Comparison of ENCODE assay signal across 8 mouse cellular contexts in genomic region chr5:144254811-144255631, GRCm38 (mm10). TPM values are rescaled to one million over a fixed set of nuclear protein-coding genes. Genes with fewer than 3 reads are reported as not detected.
DNase-seq lines count a peak whose midpoint lies in the region; ATAC-seq and TF ChIP-seq lines count a peak whose summit lies in the region.

No protein-coding gene starts in this region.

- in situ Hi-C loops in CH12.LX (cut with MboI; ENCODE audit: low pct_ligation_motif_present, low pct_unique_long_range_greater_than_20kb, low sequenced_read_pairs), result no loop called here

- peak; percentile 72 for ATAC-seq in heart, embryonic 14.5 days (ENCODE audit: insufficient number of reproducible peaks, insufficient read depth, low FRiP score, low read depth)
- peak; percentile 85 for ATAC-seq in liver, embryonic 13.5 days (ENCODE audit: low read depth)
- peak; percentile 83 for ATAC-seq in stomach, embryonic 14.5 days (ENCODE audit: insufficient number of reproducible peaks, insufficient read depth, low FRiP score, low read depth)

- peak; percentile 40; the same call in 1 of the 2 replicates for TF ChIP-seq POLR2A in CH12.LX (IDR thresholded peaks at IDR 0.05; ENCODE audit: low read depth, low read length)

- H3K4me2 ChIP-seq in CH12.LX (ENCODE audit: insufficient read depth, low read depth, poor library complexity, severe bottlenecking), result peak overlapping the region; percentile 89
- H3K4me2 ChIP-seq in heart, embryonic 14.5 days (ENCODE audit: low read length), result peak overlapping the region; percentile 75
- peak overlapping the region; percentile 98 for H3K4me2 ChIP-seq in liver, embryonic 13.5 days
- peak overlapping the region; percentile 84 for H3K4me2 ChIP-seq in stomach, embryonic 14.5 days (replicated peaks; ENCODE audit: low read depth, low read length)

- no peak overlapping the region for H3K27ac ChIP-seq in CH12.LX (ENCODE audit: insufficient read depth, low read depth)
- H3K27ac ChIP-seq in heart, embryonic 14.5 days (replicated peaks in 1 of 2; ENCODE audit: control insufficient read depth in 1 of 2, insufficient read depth in 1 of 2, low read depth in 2 of 2, low read length in 2 of 2), result peak overlapping the region; percentile 82 to 97
- H3K27ac ChIP-seq in liver, embryonic 13.5 days, result peak overlapping the region; percentile 78
- H3K27ac ChIP-seq in stomach, embryonic 14.5 days (ENCODE audit: low read length), result peak overlapping the region; percentile 95

- no peaks in the 10 kb centered on the region for H3K79me2 ChIP-seq in CH12.LX (replicated peaks; ENCODE audit: control insufficient read depth, extremely low read depth, insufficient read depth, poor library complexity, severe bottlenecking)

- under 1% methylated on average over 77 of the region's 84 CpGs for WGBS in heart, embryonic 14.5 days
- under 1% methylated on average over 81 of the region's 84 CpGs for WGBS in liver, embryonic 13.5 days (ENCODE audit: insufficient replicate concordance)
- under 1% methylated on average over 54 of the region's 84 CpGs for WGBS in stomach, embryonic 14.5 days

- H3K9me3 ChIP-seq in CH12.LX (replicated peaks; ENCODE audit: low read length), result peaks cover 7% of the 10 kb centered on the region
- H3K9me3 ChIP-seq in heart, embryonic 14.5 days (ENCODE audit: control insufficient read depth, low read length), result no peaks in the 10 kb centered on the region
- peaks cover 3% of the 10 kb centered on the region; the same call in 1 of the 2 replicates for H3K9me3 ChIP-seq in liver, embryonic 13.5 days (replicated peaks)
- no peaks in the 10 kb centered on the region for H3K9me3 ChIP-seq in stomach, embryonic 14.5 days (ENCODE audit: control insufficient read depth, low read depth, low read length)

- dilution Hi-C loops in CH12.LX (cut with MboI; ENCODE audit: extremely low pct_ligation_motif_present, extremely low pct_unique_long_range_greater_than_20kb, low sequenced_read_pairs), result no loop called here

- peak overlapping the region; percentile 41 to 91 (median 76) for H3K4me3 ChIP-seq in CH12.LX (replicated peaks in 1 of 3; ENCODE audit: low read depth in 2 of 3, low read length in 2 of 3, poor library complexity in 1 of 3)
- peak overlapping the region; percentile 85 to 99 for H3K4me3 ChIP-seq in heart, embryonic 14.5 days (ENCODE audit: control insufficient read depth in 1 of 2, insufficient read depth in 1 of 2, low read depth in 1 of 2, low read length in 2 of 2)
- H3K4me3 ChIP-seq in liver, embryonic 13.5 days (replicated peaks), result peak overlapping the region; percentile 87
- peak overlapping the region; percentile 97 for H3K4me3 ChIP-seq in stomach, embryonic 14.5 days (ENCODE audit: low read depth, low read length)

- peak overlapping the region; percentile 99 for H3K9ac ChIP-seq in CH12.LX (ENCODE audit: insufficient read depth, low read depth)
- peak overlapping the region; percentile 99 for H3K9ac ChIP-seq in heart, embryonic 14.5 days (ENCODE audit: low read length)
- peak overlapping the region; percentile 94 for H3K9ac ChIP-seq in liver, embryonic 13.5 days
- peak overlapping the region; percentile 95 for H3K9ac ChIP-seq in stomach, embryonic 14.5 days (replicated peaks; ENCODE audit: low read depth, low read length)

- no peak for TF ChIP-seq RAD21 in CH12.LX (IDR thresholded peaks at IDR 0.05; ENCODE audit: low read depth, low read length)

- no peak for TF ChIP-seq CTCF in CH12.LX (conservative IDR thresholded peaks at IDR 0.05 in 1 of 2, IDR thresholded peaks at IDR 0.05 in 1 of 2; ENCODE audit: low read depth in 2 of 2, low read length in 2 of 2)

- peaks cover 0 to 33% of the 10 kb centered on the region in 2 experiments for H3K36me3 ChIP-seq in CH12.LX (replicated peaks in 1 of 2; ENCODE audit: control insufficient read depth in 1 of 2, insufficient read depth in 1 of 2, low read length in 1 of 2)
- peaks cover 24% of the 10 kb centered on the region; the same call in 1 of the 2 replicates for H3K36me3 ChIP-seq in heart, embryonic 14.5 days (ENCODE audit: control insufficient read depth, insufficient read depth, low read length)
- H3K36me3 ChIP-seq in liver, embryonic 13.5 days, result no peaks in the 10 kb centered on the region
- H3K36me3 ChIP-seq in stomach, embryonic 14.5 days (ENCODE audit: control insufficient read depth, insufficient read depth, low read length), result peaks cover 3% of the 10 kb centered on the region; the same call in 1 of the 2 replicates

- no peaks in the 10 kb centered on the region for H3K27me3 ChIP-seq in CH12.LX (replicated peaks)
- no peaks in the 10 kb centered on the region for H3K27me3 ChIP-seq in heart, embryonic 14.5 days (ENCODE audit: control insufficient read depth, insufficient read depth, low read length)
- H3K27me3 ChIP-seq in liver, embryonic 13.5 days, result no peaks in the 10 kb centered on the region
- H3K27me3 ChIP-seq in stomach, embryonic 14.5 days (ENCODE audit: control insufficient read depth, insufficient read depth, low read length), result no peaks in the 10 kb centered on the region

- TF ChIP-seq EP300 in CH12.LX (IDR thresholded peaks at IDR 0.05; ENCODE audit: low read length), result no peak

- H3K4me1 ChIP-seq in CH12.LX (ENCODE audit: control insufficient read depth in 1 of 2, insufficient read depth in 2 of 2), result peaks cover 9 to 76% of the 10 kb centered on the region in 2 experiments
- peaks cover 31 to 41% of the 10 kb centered on the region in 2 experiments for H3K4me1 ChIP-seq in heart, embryonic 14.5 days (ENCODE audit: control insufficient read depth in 2 of 2, insufficient read depth in 2 of 2, low read length in 2 of 2)
- H3K4me1 ChIP-seq in liver, embryonic 13.5 days (replicated peaks), result peaks cover 49% of the 10 kb centered on the region
- H3K4me1 ChIP-seq in stomach, embryonic 14.5 days (ENCODE audit: control insufficient read depth, insufficient read depth, low read length), result peaks cover 36% of the 10 kb centered on the region

- DNase-seq in CH12.LX (ENCODE audit: extremely low read depth), result peak; percentile 85
- DNase-seq in c-Kit-negative CD71-positive TER-119-positive erythroid progenitor cells, embryonic 14.5 days (ENCODE audit: low read depth, low spot score), result peak; percentile 87
- DNase-seq in fibroblast of lung, adult 2 months (ENCODE audit: low read depth), result peak; percentile 54
- DNase-seq in kidney, postnatal 14 days, result peak; percentile 94
- DNase-seq in liver, embryonic 13.5 days, result peak; percentile 80
- peak; percentile 76 to 84 for DNase-seq in natural killer cell, adult 2 months (ENCODE audit: low spot score in 2 of 2)

TF ChIP-seq in CH12.LX, 34 proteins besides CTCF, POLR2A, EP300 and RAD21:
- peak; percentile 32; the same call in 1 of the 2 replicates for TF ChIP-seq NRF1 (IDR thresholded peaks at IDR 0.05; ENCODE audit: low read depth, low read length)
- no peak for TF ChIP-seq BHLHE40 (IDR thresholded peaks at IDR 0.05; ENCODE audit: low read depth, low read length)
- no peak for TF ChIP-seq CHD1 (IDR thresholded peaks at IDR 0.05; ENCODE audit: low read depth, low read length)
- TF ChIP-seq UBTF (IDR thresholded peaks at IDR 0.05; ENCODE audit: low read depth, low read length), result no peak; the same call in 1 of the 2 replicates
- TF ChIP-seq TCF12 (IDR thresholded peaks at IDR 0.05; ENCODE audit: low read depth, low read length), result peak; percentile 65
- TF ChIP-seq SIN3A (IDR thresholded peaks at IDR 0.05; ENCODE audit: low read length), result peak; percentile 58; the same call in 1 of the 2 replicates
- no peak; the same call in 1 of the 2 replicates for TF ChIP-seq MAZ (IDR thresholded peaks at IDR 0.05; ENCODE audit: low read depth, low read length)
- TF ChIP-seq POLR2AphosphoS2 (IDR thresholded peaks at IDR 0.05; ENCODE audit: low read depth, low read length), result no peak
- peak; percentile 90 for TF ChIP-seq USF1 (IDR thresholded peaks at IDR 0.05; ENCODE audit: low read depth, low read length)

RNA-seq across cellular contexts. Expression of gene Bri3, which starts 10.8 kb away (rescaled TPM):
- total RNA-seq in CH12.LX (2012; rRNA removed), result 18.0 and 20.3 TPM in 2 replicates
- 9.3 and 12.6 TPM in 2 replicates for total RNA-seq in CH12.LX (2014; rRNA removed)
- polyA plus RNA-seq in CH12.LX (2012; ENCODE audit: insufficient read length, low read depth), result 41.7 and 44.0 TPM in 2 replicates
- polyA plus RNA-seq in heart, embryonic 14.5 days (2014; fragmentation: Nextera tagmentation; extraction: Ambion mirVana), result 187 and 204 TPM in 2 replicates
- 25.1 and 25.4 TPM in 2 replicates for polyA plus RNA-seq in liver, embryonic 13.5 days (2015; fragmentation: Nextera tagmentation; extraction: Ambion mirVana)
- polyA plus RNA-seq in stomach, embryonic 14.5 days (2014; fragmentation: Nextera tagmentation; extraction: Ambion mirVana), result 135 and 137 TPM in 2 replicates

RNA-seq across cellular contexts. Expression of gene Tecpr1, which starts 31.6 kb away (rescaled TPM):
- 5.3 and 6.0 TPM in 2 replicates for total RNA-seq in CH12.LX (2012; rRNA removed)
- total RNA-seq in CH12.LX (2014; rRNA removed), result 2.2 and 2.8 TPM in 2 replicates
- 5.8 and 6.2 TPM in 2 replicates for polyA plus RNA-seq in CH12.LX (2012; ENCODE audit: insufficient read length, low read depth)
- 12.6 and 14.4 TPM in 2 replicates for polyA plus RNA-seq in heart, embryonic 14.5 days (2014; fragmentation: Nextera tagmentation; extraction: Ambion mirVana)
- polyA plus RNA-seq in liver, embryonic 13.5 days (2015; fragmentation: Nextera tagmentation; extraction: Ambion mirVana), result 2.8 and 3.2 TPM in 2 replicates
- 17.0 and 18.3 TPM in 2 replicates for polyA plus RNA-seq in stomach, embryonic 14.5 days (2014; fragmentation: Nextera tagmentation; extraction: Ambion mirVana)
